Mouse (Mus musculus) embryonic facial prominence, embryonic 15.5 days (tissue): ENCODE results near the gene Kcnk13. TPM values are rescaled to one million over a fixed set of nuclear protein-coding genes. Genes with fewer than 3 reads are reported as not detected.

ENCODE experiments used
- ATAC-seq: fragments of 200-750 bp; cut with Nextera tagmentation; 2 replicates; pipeline ENCODE4 v1.8.0; 2017; ENCODE audit warnings: low read depth, moderate TSS enrichment; ENCODE audit not compliant: insufficient number of reproducible peaks, low FRiP score, low TSS enrichment
- H3K27ac ChIP-seq: fragments of 300-500 bp; sonication (generic); replicated peaks from 2 replicates; pipeline ENCODE4 v1.5.1; 2015; ENCODE audit warnings: mild to moderate bottlenecking, inconsistent platforms
- H3K27me3 ChIP-seq: fragments of 300-500 bp; sonication (generic); 2 replicates; pipeline ENCODE4 v1.6.1; 2015; ENCODE audit warnings: inconsistent platforms
- H3K36me3 ChIP-seq: fragments of 300-500 bp; sonication (generic); 2 replicates; pipeline ENCODE4 v1.6.1; 2015; ENCODE audit warnings: mild to moderate bottlenecking, inconsistent platforms
- H3K4me1 ChIP-seq: fragments of 300-500 bp; sonication (generic); 2 replicates; pipeline ENCODE4 v1.6.1; 2015; ENCODE audit warnings: inconsistent platforms
- H3K4me2 ChIP-seq: fragments of 300-500 bp; sonication (generic); replicated peaks from 2 replicates; pipeline ENCODE4 v1.6.1; 2015; ENCODE audit warnings: mild to moderate bottlenecking, inconsistent platforms
- H3K4me3 ChIP-seq: fragments of 300-500 bp; sonication (generic); replicated peaks from 2 replicates; pipeline ENCODE4 v1.5.1; 2015; ENCODE audit warnings: mild to moderate bottlenecking, inconsistent platforms
- H3K9ac ChIP-seq: fragments of 300-500 bp; sonication (generic); 2 replicates; pipeline ENCODE4 v1.6.1; 2015; ENCODE audit warnings: inconsistent platforms
- H3K9me3 ChIP-seq: fragments of 300-500 bp; sonication (generic); replicated peaks from 2 replicates; pipeline ENCODE4 v1.6.1; 2016; ENCODE audit warnings: inconsistent platforms
- WGBS: fragments of 180-500 bp; shearing (Covaris S2); methylation state at CpG from one replicate; pipeline ENCODE4 v1.1.7; 2015; 5-methylcytosine and 5-hydroxymethylcytosine counted together
- polyA plus RNA-seq: library from polyadenylated mRNA; unstranded; fragments of >200 nt; fragmentation: Nextera tagmentation; extraction: Ambion mirVana; gene quantifications from 2 replicates; pipeline ENCODE4 v1.2.1, GENCODE M21; 2015

Kcnk13 gene
- polyA plus RNA-seq, 1 experiment from 2014 or later: 2.9 TPM

GRCm38 (mm10) chr12:100017709-100018108, 53.4 kb downstream of the Kcnk13 start:
- Histone ChIP-seq H3K4me3 (no peak overlapping the region), H3K4me1 (no peaks in the 10 kb centered on the region), H3K9me3 (no peaks in the 10 kb centered on the region), H3K9ac (no peak overlapping the region), H3K4me2 (no peak overlapping the region), H3K36me3 (no peaks in the 10 kb centered on the region), H3K27me3 (no peaks in the 10 kb centered on the region), H3K27ac (no peak overlapping the region)
- WGBS: 59% methylated on average over 6 of the region's 6 CpGs
- ATAC-seq: no peak

GRCm38 (mm10) chr12:100022490-100022889, 58.2 kb downstream of the Kcnk13 start:
- Histone ChIP-seq H3K4me1 (no peaks in the 10 kb centered on the region), H3K4me2 (no peak overlapping the region), H3K27ac (no peak overlapping the region), H3K4me3 (no peak overlapping the region), H3K9me3 (no peaks in the 10 kb centered on the region), H3K36me3 (no peaks in the 10 kb centered on the region), H3K27me3 (no peaks in the 10 kb centered on the region), H3K9ac (no peak overlapping the region)
- WGBS: 72% methylated on average over 5 of the region's 5 CpGs
- no peak for ATAC-seq

GRCm38 (mm10) chr12:100023821-100024365, 59.6 kb downstream of the Kcnk13 start:
- H3K9me3 ChIP-seq: no peaks in the 10 kb centered on the region
- no peaks in the 10 kb centered on the region for H3K4me1 ChIP-seq
- ATAC-seq: no peak
- H3K4me2 ChIP-seq: no peak overlapping the region
- H3K36me3 ChIP-seq: no peaks in the 10 kb centered on the region
- H3K27ac ChIP-seq: no peak overlapping the region
- no peak overlapping the region for H3K4me3 ChIP-seq
- no peaks in the 10 kb centered on the region for H3K27me3 ChIP-seq
- WGBS: 73% methylated on average over 12 of the region's 12 CpGs
- no peak overlapping the region for H3K9ac ChIP-seq

GRCm38 (mm10) chr12:100025675-100026074, 61.4 kb downstream of the Kcnk13 start:
- Histone ChIP-seq H3K9ac (no peak overlapping the region), H3K4me2 (no peak overlapping the region), H3K27ac (no peak overlapping the region), H3K36me3 (no peaks in the 10 kb centered on the region), H3K27me3 (no peaks in the 10 kb centered on the region), H3K4me1 (no peaks in the 10 kb centered on the region), H3K9me3 (no peaks in the 10 kb centered on the region), H3K4me3 (no peak overlapping the region)
- WGBS: 67% methylated on average over 11 of the region's 11 CpGs
- ATAC-seq: no peak

DNA sequence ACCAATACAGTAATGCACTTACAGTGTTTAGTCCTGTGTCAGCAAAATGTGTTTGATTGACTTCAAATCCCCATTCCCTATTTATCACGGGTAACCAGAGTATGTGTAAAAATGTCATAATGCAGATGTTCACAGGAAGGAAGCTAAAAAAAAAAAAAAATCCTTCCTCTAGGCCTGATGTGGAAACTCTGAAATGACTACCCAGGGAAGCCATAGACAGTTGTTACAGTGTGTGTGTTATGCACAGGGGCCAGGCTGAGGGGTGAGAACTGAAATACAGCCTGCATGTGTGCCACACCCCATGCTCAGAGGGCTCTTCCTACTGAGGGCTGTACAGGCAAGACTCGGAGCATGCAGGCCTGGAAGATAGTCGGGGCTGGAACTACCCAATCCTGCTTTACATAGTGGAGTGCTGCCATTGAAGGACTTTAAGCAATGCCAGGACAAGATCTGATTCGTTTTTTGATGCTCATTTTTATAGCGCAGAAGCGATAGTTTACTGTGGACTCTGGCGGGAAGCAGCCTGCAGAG, 62.5 kb downstream of the Kcnk13 start:
- Histone ChIP-seq H3K36me3 (no peaks in the 10 kb centered on the region), H3K4me3 (no peak overlapping the region), H3K9me3 (no peaks in the 10 kb centered on the region), H3K27ac (no peak overlapping the region), H3K27me3 (no peaks in the 10 kb centered on the region), H3K4me1 (no peaks in the 10 kb centered on the region), H3K9ac (no peak overlapping the region), H3K4me2 (no peak overlapping the region)
- ATAC-seq: no peak
- 75% methylated on average over 7 of the region's 7 CpGs for WGBS

DNA sequence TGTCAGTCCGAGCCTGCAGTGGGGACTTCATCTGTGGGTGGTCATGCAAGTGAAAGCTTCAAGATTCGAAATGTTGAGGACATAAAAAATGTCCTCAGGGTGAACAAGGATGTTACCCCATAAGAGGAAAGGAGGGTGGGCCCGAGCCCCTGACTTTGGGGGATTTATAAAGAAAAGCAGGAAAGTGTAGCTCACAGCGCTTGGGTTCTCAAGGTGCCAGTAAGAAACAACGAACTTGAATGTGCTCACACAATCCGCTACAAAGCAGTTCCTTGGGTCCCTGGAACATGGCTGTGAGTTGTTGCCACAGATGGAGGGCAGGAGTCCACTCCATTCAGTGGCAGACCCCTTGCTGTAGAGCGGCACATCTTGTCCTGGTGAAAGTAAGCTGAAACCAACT, 63.0 kb downstream of the Kcnk13 start:
- Histone ChIP-seq H3K36me3 (no peaks in the 10 kb centered on the region), H3K4me2 (no peak overlapping the region), H3K27ac (no peak overlapping the region), H3K9me3 (no peaks in the 10 kb centered on the region), H3K4me1 (no peaks in the 10 kb centered on the region), H3K27me3 (no peaks in the 10 kb centered on the region), H3K9ac (no peak overlapping the region), H3K4me3 (no peak overlapping the region)
- WGBS: 72% methylated on average over 7 of the region's 7 CpGs
- no peak for ATAC-seq

DNA sequence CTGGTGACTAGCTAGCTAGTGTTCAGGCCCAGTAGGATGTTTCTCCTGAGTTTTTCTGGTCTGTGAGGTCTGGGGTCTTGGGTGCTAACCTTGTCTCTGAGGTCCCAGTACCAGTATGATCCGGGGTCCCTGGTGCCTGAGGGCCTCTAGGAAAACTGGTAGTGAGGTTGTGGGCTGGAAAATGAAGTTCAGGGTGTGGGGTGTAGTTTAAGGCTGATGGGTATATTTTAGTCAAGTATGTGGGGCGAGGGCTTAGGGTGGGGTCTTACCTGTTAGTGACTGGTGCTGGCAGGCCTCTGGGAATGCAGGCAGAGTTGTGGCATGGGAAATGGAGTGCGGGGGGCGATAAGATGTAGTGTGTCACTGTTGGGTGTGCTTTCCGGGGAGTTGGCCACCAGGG, 67.4 kb downstream of the Kcnk13 start:
- H3K4me2 ChIP-seq: no peak overlapping the region
- no peaks in the 10 kb centered on the region for H3K27me3 ChIP-seq
- no peak overlapping the region for H3K4me3 ChIP-seq
- no peaks in the 10 kb centered on the region for H3K36me3 ChIP-seq
- WGBS: 82% methylated on average over 5 of the region's 5 CpGs
- ATAC-seq: no peak
- no peaks in the 10 kb centered on the region for H3K4me1 ChIP-seq
- no peak overlapping the region for H3K27ac ChIP-seq
- H3K9ac ChIP-seq: no peak overlapping the region
- H3K9me3 ChIP-seq: no peaks in the 10 kb centered on the region

DNA sequence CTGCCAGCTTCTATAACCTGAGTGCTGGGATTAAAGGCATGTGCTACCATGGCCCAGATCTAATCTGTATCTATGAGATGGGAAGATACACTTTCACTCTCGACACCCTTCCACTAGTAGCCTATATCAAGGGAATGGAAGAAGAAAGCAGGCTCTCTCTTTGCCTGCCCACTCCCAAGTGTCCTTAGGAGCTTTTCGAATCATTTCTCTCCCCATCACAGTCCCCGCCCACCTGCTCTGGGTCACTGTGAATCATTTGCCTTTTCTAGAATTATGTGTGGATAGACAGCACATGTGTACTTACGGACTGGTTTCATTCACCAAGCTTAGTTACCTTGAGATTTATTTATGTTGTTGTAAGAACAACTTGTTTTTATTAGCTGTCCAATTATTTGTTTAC, 68.2 kb downstream of the Kcnk13 start:
- Histone ChIP-seq H3K4me3 (no peak overlapping the region), H3K36me3 (no peaks in the 10 kb centered on the region), H3K9me3 (no peaks in the 10 kb centered on the region), H3K4me1 (no peaks in the 10 kb centered on the region), H3K9ac (no peak overlapping the region), H3K27me3 (no peaks in the 10 kb centered on the region), H3K4me2 (no peak overlapping the region), H3K27ac (no peak overlapping the region)
- no peak for ATAC-seq
- WGBS: 83% methylated on average over 4 of the region's 4 CpGs

DNA sequence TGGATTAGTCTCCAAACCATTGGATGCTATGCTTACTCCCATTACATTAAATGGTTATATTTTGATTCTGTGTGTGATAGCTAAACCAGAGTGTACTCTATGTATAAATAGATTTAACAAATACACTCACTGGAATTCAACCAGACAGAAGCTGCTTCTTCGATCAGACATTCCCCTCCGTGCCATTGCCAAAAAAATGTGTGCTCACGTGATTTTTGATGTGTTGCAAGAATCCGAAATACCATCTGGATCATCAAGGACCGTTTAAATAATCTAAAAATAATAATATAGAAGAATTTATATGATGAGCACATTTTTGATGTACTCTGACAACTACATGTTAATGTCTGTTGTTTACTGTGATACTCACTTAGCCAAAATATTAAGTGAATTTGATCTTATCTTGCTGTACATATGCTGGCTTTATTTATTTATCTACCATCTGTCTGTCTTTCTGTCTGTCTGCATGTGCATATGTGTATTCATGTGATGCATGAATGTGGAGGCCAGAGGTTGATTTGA, 74.5 kb downstream of the Kcnk13 start:
- Histone ChIP-seq H3K27ac (no peak overlapping the region), H3K36me3 (no peaks in the 10 kb centered on the region), H3K9ac (no peak overlapping the region), H3K4me2 (no peak overlapping the region), H3K4me3 (no peak overlapping the region), H3K4me1 (no peaks in the 10 kb centered on the region), H3K9me3 (no peaks in the 10 kb centered on the region), H3K27me3 (no peaks in the 10 kb centered on the region)
- WGBS: 88% methylated on average over 5 of the region's 5 CpGs
- ATAC-seq: no peak

- Histone ChIP-seq H3K9me3 (no peaks in the 10 kb centered on the region), H3K9ac (no peak overlapping the region), H3K27me3 (no peaks in the 10 kb centered on the region), H3K4me2 (no peak overlapping the region), H3K4me1 (no peaks in the 10 kb centered on the region), H3K4me3 (no peak overlapping the region), H3K27ac (no peak overlapping the region), H3K36me3 (no peaks in the 10 kb centered on the region)
- ATAC-seq: no peak
- 66% methylated on average over 8 of the region's 8 CpGs for WGBS
These were observed 77.8 kb downstream of the Kcnk13 start for GRCm38 (mm10) chr12:100042116-100042515.

- H3K9me3 ChIP-seq: no peaks in the 10 kb centered on the region
- no peaks in the 10 kb centered on the region for H3K27me3 ChIP-seq
- H3K4me3 ChIP-seq: no peak overlapping the region
- no peak overlapping the region for H3K4me2 ChIP-seq
- H3K9ac ChIP-seq: no peak overlapping the region
- no peaks in the 10 kb centered on the region for H3K36me3 ChIP-seq
- no peaks in the 10 kb centered on the region for H3K4me1 ChIP-seq
- ATAC-seq: no peak
- H3K27ac ChIP-seq: no peak overlapping the region
- 49% methylated on average over 4 of the region's 4 CpGs for WGBS
These were observed 80.4 kb downstream of the Kcnk13 start for GRCm38 (mm10) chr12:100044704-100045103.

GRCm38 (mm10) chr12:100050552-100050951, 86.3 kb downstream of the Kcnk13 start:
- no peak overlapping the region for H3K9ac ChIP-seq
- H3K9me3 ChIP-seq: no peaks in the 10 kb centered on the region
- H3K27me3 ChIP-seq: no peaks in the 10 kb centered on the region
- no peaks in the 10 kb centered on the region for H3K36me3 ChIP-seq
- WGBS: 60% methylated on average over 7 of the region's 7 CpGs
- H3K4me3 ChIP-seq: no peak overlapping the region
- no peak for ATAC-seq
- H3K4me1 ChIP-seq: no peaks in the 10 kb centered on the region
- H3K4me2 ChIP-seq: no peak overlapping the region
- H3K27ac ChIP-seq: no peak overlapping the region
